Mouse (Mus musculus): ENCODE results near the gene Slc28a3.

DNA sequence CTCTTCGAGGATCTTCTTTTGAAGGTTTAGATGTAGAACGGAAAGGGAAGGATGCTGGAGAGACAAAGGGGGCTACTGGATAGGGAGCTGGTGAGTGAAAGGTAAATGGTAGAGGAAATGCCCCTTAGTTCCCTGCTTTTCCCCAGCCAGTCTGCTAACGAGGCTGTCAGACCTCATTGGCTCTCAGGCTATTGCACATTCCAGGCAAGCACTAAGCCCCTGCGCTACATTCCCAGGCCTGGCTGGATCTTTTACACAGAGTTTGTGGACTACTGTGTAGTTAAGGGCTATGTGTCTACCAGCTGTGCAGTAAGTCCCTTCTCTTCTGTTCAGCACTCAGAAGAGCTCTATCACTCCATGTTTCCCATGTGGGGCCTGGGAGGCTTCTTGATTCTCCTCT lies 72.3 kb downstream of the Slc28a3 start:
- TF ChIP-seq CTCF (IDR thresholded peaks at IDR 0.05; ENCODE audit: low read depth, low read length): no peak
- TF ChIP-seq POLR2A (IDR thresholded peaks at IDR 0.05; ENCODE audit: borderline replicate concordance, low read depth, low read length): no peak
